Mouse (Mus musculus): Measurements from ENCODE around the gene Celf5.

Celf5 gene

DNA sequence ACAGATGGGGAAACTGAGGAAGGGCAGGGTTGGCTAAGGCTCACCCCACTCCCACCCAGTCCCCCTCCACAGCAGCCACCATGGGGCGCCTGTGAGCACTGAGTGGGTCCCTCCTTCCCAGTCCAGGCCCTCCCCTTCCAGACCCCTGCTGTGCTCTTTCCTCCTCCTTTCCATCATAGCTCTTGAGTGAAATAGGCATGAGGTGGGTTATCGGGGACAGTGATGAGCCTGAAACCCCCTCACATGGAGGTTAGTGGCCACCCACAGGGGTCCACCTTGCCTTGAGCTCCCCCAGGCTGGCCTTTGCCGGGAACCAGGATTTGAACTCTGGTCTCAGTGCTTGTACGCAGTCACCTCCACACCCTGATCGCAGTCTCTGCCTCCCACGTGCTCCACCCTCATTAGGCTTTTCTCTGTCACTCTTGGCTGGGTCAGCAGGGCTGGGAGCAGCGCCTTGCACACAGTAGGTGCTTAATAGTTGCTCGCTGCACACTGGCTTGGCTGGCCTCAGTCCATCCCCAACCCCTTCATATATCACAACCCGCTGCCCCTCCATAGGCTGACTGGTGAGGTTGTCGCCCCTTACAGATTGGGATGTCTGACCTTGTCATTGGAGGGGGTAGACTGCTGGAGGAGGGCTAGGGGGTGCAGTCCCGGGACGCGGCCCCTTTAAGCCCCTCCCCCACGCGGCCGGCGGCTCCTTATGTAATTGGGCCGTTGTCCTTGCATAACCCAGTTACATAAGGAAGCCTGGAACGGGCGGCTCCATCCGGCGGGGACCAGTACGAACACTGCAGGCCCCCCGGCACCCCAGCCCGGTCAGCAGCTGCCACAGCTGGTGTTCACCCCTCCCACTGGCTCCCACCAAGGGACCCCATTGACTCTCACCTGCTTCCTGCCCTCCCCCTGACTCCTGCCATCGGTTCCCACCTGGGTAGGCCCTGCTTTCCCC is 68.9 kb downstream of the Celf5 start:
- DNase-seq, result peak; percentile 89 to 91

GRCm38 (mm10) chr10:81412586-81413309 is 69.8 kb downstream of the Celf5 start:
- peak in 1 of 2 experiments; percentile 64 for DNase-seq

DNA sequence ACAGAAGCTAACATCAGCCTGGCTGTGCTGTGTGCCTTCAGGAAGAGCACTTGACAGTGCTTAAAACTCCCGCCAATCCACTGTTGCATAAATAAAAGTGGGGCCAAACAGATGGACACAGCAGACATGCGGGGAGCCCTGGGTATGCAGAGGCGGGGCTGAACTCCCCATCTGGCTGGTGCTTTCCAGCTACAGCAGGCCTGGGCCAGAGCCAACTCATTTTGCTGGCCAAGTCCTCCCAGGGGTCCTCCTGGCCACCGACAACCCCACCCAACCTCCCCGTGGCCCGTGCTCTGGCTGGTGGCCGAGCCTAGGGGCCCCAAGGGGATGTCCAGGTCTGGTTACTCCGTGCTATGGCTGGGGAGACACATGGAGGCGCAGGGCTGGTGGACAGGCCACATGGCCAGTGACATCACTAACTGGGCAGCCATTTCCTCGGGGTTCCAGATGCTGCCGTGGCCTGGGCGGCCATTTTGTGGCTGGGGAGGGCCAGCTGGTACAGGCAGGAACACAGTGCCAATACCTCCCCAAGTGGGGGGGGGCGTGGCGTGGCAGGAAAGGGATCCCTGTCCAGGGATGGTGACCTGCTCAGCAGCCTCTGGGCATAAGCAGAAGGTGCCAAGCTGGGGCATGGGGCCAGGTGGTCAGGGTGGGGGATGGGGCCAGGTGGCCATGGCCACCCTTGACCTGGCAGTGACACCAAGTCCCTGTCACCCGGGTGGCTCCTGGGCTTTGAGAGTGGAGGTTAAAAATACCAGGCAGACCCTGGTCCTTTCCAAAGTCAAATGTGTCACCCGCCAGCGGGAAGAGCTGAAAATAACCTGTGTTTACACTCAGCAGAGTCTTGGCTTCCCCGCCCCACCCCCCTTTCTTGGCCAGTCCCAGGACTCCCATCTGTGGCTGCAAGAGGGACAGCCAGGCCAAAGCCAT is 70.8 kb downstream of the Celf5 start:
- peak; percentile 94 for DNase-seq

GRCm38 (mm10) chr10:81410981-81411380 is 71.5 kb downstream of the Celf5 start:
- DNase-seq, result no peak

DNA sequence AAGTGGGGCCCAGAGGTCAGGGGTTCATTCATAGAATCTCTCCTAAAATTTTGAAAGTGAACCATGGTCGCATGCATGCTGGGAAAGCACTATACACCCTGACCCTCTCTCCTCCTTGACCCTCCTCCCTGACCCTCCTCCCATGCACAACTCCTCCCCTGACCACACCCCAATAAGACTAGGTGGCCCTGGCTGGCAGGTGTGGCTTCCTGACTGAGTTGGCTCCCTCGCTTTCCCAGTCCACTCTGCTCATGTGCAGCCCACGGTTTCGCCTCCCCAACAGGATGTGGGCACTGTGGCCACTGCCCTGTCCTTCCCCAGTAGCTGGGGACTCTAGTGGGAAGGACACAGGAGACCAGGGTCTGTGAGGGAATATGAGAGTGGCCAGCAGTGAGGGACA is 72.2 kb downstream of the Celf5 start:
- no peak for DNase-seq

- no peak for DNase-seq
Measured at GRCm38 (mm10) chr10:81409330-81409729, 73.2 kb downstream of the Celf5 start.
